ENCODE assay signal across 8 mouse cellular contexts in genomic region chr13:96670406-96671077, GRCm38 (mm10). TPM values are rescaled to one million over a fixed set of nuclear protein-coding genes. Genes with fewer than 3 reads are reported as not detected.
DNase-seq lines count a peak whose midpoint lies in the region; ATAC-seq and TF ChIP-seq lines count a peak whose summit lies in the region.

TSS of gene Hmgcr (minus strand) at chr13:96670936.

- under 1% methylated on average over 67 of the region's 70 CpGs for WGBS in hindbrain, postnatal 0 days

- H3K36me3 ChIP-seq in hindbrain, postnatal 0 days (ENCODE audit: insufficient read depth, low read length): peaks cover 6% of the 10 kb centered on the region; the same call in 1 of the 2 replicates

- no peaks in the 10 kb centered on the region for H3K27me3 ChIP-seq in hindbrain, postnatal 0 days (ENCODE audit: insufficient read depth, low read length)

- H3K4me3 ChIP-seq in gastrocnemius, adult 2 months: peak within 1 kb of the TSS; percentile 97
- peak within 1 kb of the TSS; percentile 92 for H3K4me3 ChIP-seq in hindbrain, postnatal 0 days (ENCODE audit: low read length)
- peak within 1 kb of the TSS; percentile 85 for H3K4me3 ChIP-seq in left cerebral cortex, adult 2 months

- intact Hi-C loops in gastrocnemius, adult 2 months (cut with DNase I): no loop called here
- intact Hi-C loops in left cerebral cortex, adult 2 months (cut with DNase I): no loop called here

- H3K9me3 ChIP-seq in hindbrain, postnatal 0 days (ENCODE audit: low read length): no peaks in the 10 kb centered on the region

- H3K4me1 ChIP-seq in hindbrain, postnatal 0 days (ENCODE audit: insufficient read depth, low read length): peaks cover 20% of the 10 kb centered on the region; the same call in 1 of the 2 replicates

- no peak for TF ChIP-seq CTCF in gastrocnemius, adult 2 months (IDR thresholded peaks at IDR 0.05)
- no peak for TF ChIP-seq CTCF in hindbrain, postnatal 0 days (IDR thresholded peaks at IDR 0.05; ENCODE audit: low read depth)
- no peak for TF ChIP-seq CTCF in left cerebral cortex, adult 2 months (IDR thresholded peaks at IDR 0.05)

- H3K4me2 ChIP-seq in hindbrain, postnatal 0 days (ENCODE audit: low read depth, low read length): peak within 1 kb of the TSS; percentile 80

- peak within 1 kb of the TSS; percentile 89 for H3K27ac ChIP-seq in gastrocnemius, adult 2 months
- H3K27ac ChIP-seq in hindbrain, postnatal 0 days: peak within 1 kb of the TSS; percentile 96
- peak within 1 kb of the TSS; percentile 99 for H3K27ac ChIP-seq in left cerebral cortex, adult 2 months

- DNase-seq in ZHBTc4 (ENCODE audit: low read depth, low spot score): peak; percentile 98
- DNase-seq in gastrocnemius, adult 2 months: peak; percentile 98
- peak; percentile 99 for DNase-seq in hindbrain, postnatal 0 days (ENCODE audit: low spot score)
- peak; percentile 98 to 99 for DNase-seq in left cerebral cortex, adult 2 months (ENCODE audit: extremely low spot score in 1 of 2, low spot score in 2 of 2)
- DNase-seq in right cerebral cortex, adult 2 months (ENCODE audit: low spot score in 2 of 2): peak; percentile 99
- peak; percentile 98 for DNase-seq in urinary bladder, postnatal 14 days (ENCODE audit: low spot score)

- ATAC-seq in common myeloid progenitor, adult 5-6 weeks (replicated peaks; ENCODE audit: low read depth, poor library complexity, severe bottlenecking): peak; percentile 99
- ATAC-seq in hindbrain, postnatal 0 days: peak; percentile 100
- peak; percentile 90 for ATAC-seq in megakaryocyte, adult 5-6 weeks (ENCODE audit: poor library complexity, severe bottlenecking)

- H3K9ac ChIP-seq in hindbrain, postnatal 0 days (replicated peaks; ENCODE audit: low read length): peak within 1 kb of the TSS; percentile 89

RNA-seq across cellular contexts. Expression of gene Hmgcr, which starts in this region (rescaled TPM):
- 47.4 and 59.1 TPM in 2 replicates for total RNA-seq in common myeloid progenitor, adult 5-6 weeks (2017)
- total RNA-seq in gastrocnemius, adult 2 months (2021): 1 to 10 TPM; 4.0 to 5.1 TPM
- 121 and 145 TPM in 2 replicates for total RNA-seq in hindbrain, postnatal 0 days (2014; rRNA removed)
- polyA plus RNA-seq in hindbrain, postnatal 0 days (2015; fragmentation: Nextera tagmentation; extraction: Ambion mirVana): 107 and 111 TPM in 2 replicates
- 100 to 1,000 TPM; 157 to 159 TPM for total RNA-seq in left cerebral cortex, adult 2 months (2021)
- total RNA-seq in megakaryocyte, adult 5-6 weeks (2015): 27.8 and 31.8 TPM in 2 replicates
- 34.6 and 36.5 TPM in 2 replicates for total RNA-seq in megakaryocyte, adult 5-6 weeks (2017)

Comparison
In these comparisons a context has a peak if more than half of its experiments do, and no peak if none do; other contexts are left out.
1. Peak in every context shown above with its lines: DNase-seq, ATAC-seq, H3K4me3 ChIP-seq and H3K27ac ChIP-seq.